Mouse (Mus musculus): ENCODE data around the gene Bbx.

DNA sequence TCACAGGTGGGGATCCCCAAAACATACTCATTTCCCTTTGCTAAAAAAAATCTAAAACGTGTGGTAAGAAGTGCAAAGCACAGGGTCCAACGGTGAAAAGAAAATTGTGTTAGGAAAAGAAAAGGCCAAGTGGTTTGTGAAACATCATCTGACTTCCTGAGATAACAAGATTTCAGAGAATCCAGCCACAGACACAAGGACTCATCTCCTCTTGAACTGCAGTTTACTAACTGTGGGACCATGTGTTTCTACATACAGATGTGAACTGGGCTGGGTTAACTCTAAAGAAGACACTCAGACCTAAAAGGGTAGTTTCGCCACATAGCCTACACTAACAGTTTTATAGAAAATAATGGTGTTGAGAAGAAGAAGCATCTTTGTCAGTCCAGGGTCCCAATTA lies 227.2 kb downstream of the Bbx start:
- no peak for TF ChIP-seq CTCF (IDR thresholded peaks at IDR 0.05; ENCODE audit: borderline replicate concordance, control insufficient read depth, extremely low read depth, insufficient read depth, low read length, poor library complexity)
- TF ChIP-seq POLR2A (IDR thresholded peaks at IDR 0.05; ENCODE audit: control insufficient read depth, extremely low read depth, insufficient read depth, low read length, poor library complexity) = no peak
